Mouse (Mus musculus): ENCODE data around the gene Gm21915. TPM values are rescaled to one million over a fixed set of nuclear protein-coding genes. Genes with fewer than 3 reads are reported as not detected.

Gm21915 gene
- polyA plus RNA-seq, 1 experiment from 2014 or later = not detected

GRCm38 (mm10) chr9:40651239-40651859, 19.1 kb upstream of the Gm21915 start:
- peaks cover 4% of the 10 kb centered on the region; the same call in 1 of the 2 replicates for H3K4me1 ChIP-seq (ENCODE audit: insufficient read depth)
- TF ChIP-seq EP300 (IDR thresholded peaks at IDR 0.05; ENCODE audit: low read depth) (no peak), CTCF (IDR thresholded peaks at IDR 0.05; ENCODE audit: low read depth) (no peak)
- no peaks in the 10 kb centered on the region for H3K9me3 ChIP-seq (ENCODE audit: low read length)
- no peaks in the 10 kb centered on the region for H3K27me3 ChIP-seq (ENCODE audit: insufficient read depth, low read length)
- no peak overlapping the region for H3K27ac ChIP-seq (ENCODE audit: low read depth)
- ATAC-seq (no peak), DNase-seq (no peak)
- no peak overlapping the region for H3K4me2 ChIP-seq (ENCODE audit: low read depth, low read length)
- H3K4me3 ChIP-seq (ENCODE audit: low read depth, low read length) = no peak overlapping the region
- no peak overlapping the region for H3K9ac ChIP-seq (replicated peaks)
- WGBS (ENCODE audit: insufficient replicate concordance) = 42% methylated on average over 4 of the region's 4 CpGs
- no peaks in the 10 kb centered on the region for H3K36me3 ChIP-seq (replicated peaks; ENCODE audit: insufficient read depth, low read length)

- H3K36me3 ChIP-seq (replicated peaks; ENCODE audit: insufficient read depth, low read length) = no peaks in the 10 kb centered on the region
- no peaks in the 10 kb centered on the region for H3K27me3 ChIP-seq (ENCODE audit: insufficient read depth, low read length)
- H3K4me1 ChIP-seq (ENCODE audit: insufficient read depth) = peaks cover 4% of the 10 kb centered on the region; the same call in 1 of the 2 replicates
- peak; percentile 33 for DNase-seq
- H3K4me2 ChIP-seq (ENCODE audit: low read depth, low read length) = no peak overlapping the region
- 20% methylated on average over 9 of the region's 9 CpGs for WGBS (ENCODE audit: insufficient replicate concordance)
- no peak overlapping the region for H3K9ac ChIP-seq (replicated peaks)
- peak; percentile 59; the same call in 1 of the 2 replicates for ATAC-seq
- TF ChIP-seq EP300 (IDR thresholded peaks at IDR 0.05; ENCODE audit: low read depth) (no peak), CTCF (IDR thresholded peaks at IDR 0.05; ENCODE audit: low read depth) (no peak)
- no peak overlapping the region for H3K4me3 ChIP-seq (ENCODE audit: low read depth, low read length)
- no peaks in the 10 kb centered on the region for H3K9me3 ChIP-seq (ENCODE audit: low read length)
- H3K27ac ChIP-seq (ENCODE audit: low read depth) = no peak overlapping the region
Observed at GRCm38 (mm10) chr9:40652757-40653156, 17.7 kb upstream of the Gm21915 start.

GRCm38 (mm10) chr9:40666190-40666803, 4.1 kb upstream of the Gm21915 start:
- DNase-seq (no peak), ATAC-seq (no peak)
- no peaks in the 10 kb centered on the region for H3K9me3 ChIP-seq (ENCODE audit: low read length)
- no peak overlapping the region for H3K27ac ChIP-seq (ENCODE audit: low read depth)
- 69% methylated on average over 9 of the region's 9 CpGs for WGBS (ENCODE audit: insufficient replicate concordance)
- TF ChIP-seq EP300 (IDR thresholded peaks at IDR 0.05; ENCODE audit: low read depth) (no peak), CTCF (IDR thresholded peaks at IDR 0.05; ENCODE audit: low read depth) (no peak)
- no peaks in the 10 kb centered on the region for H3K36me3 ChIP-seq (replicated peaks; ENCODE audit: insufficient read depth, low read length)
- H3K4me1 ChIP-seq (ENCODE audit: insufficient read depth) = no peaks in the 10 kb centered on the region
- no peak overlapping the region for H3K4me3 ChIP-seq (ENCODE audit: low read depth, low read length)
- no peaks in the 10 kb centered on the region for H3K27me3 ChIP-seq (ENCODE audit: insufficient read depth, low read length)
- H3K9ac ChIP-seq (replicated peaks) = no peak overlapping the region
- no peak overlapping the region for H3K4me2 ChIP-seq (ENCODE audit: low read depth, low read length)

DNA sequence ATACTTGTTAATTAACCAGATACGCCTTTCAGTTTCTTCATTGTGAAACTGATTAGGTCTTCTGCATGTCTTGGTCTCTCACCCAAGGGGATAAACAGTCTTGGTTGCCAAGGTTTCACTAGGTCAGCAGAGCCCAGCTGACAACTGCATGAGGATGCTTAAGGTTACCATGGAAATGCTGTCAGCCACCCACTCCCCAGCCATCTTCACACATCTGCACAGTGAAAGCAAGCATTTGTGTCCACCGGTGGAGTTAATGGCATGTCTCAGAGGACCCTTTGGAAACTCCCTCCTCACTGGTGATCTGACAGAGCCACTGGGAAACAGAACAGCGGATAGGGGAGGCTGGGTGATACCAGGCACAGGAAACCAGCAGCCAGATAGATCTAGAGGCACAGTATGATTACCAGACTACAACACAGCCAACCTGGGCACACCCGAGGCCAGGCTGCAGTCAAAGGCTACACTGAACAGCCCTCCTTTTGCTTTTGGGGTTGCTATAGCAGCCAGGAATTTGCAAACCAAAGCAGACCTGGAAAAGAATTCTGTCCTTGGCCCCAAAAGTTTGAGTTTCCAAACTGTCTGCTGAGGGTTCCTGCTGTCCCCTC, 1.0 kb downstream of the Gm21915 start:
- H3K9ac ChIP-seq (replicated peaks) = no peak overlapping the region
- no peaks in the 10 kb centered on the region for H3K27me3 ChIP-seq (ENCODE audit: insufficient read depth, low read length)
- 55% methylated on average over 4 of the region's 4 CpGs for WGBS (ENCODE audit: insufficient replicate concordance)
- ATAC-seq (no peak), DNase-seq (no peak)
- no peaks in the 10 kb centered on the region for H3K4me1 ChIP-seq (ENCODE audit: insufficient read depth)
- TF ChIP-seq CTCF (IDR thresholded peaks at IDR 0.05; ENCODE audit: low read depth) (no peak), EP300 (IDR thresholded peaks at IDR 0.05; ENCODE audit: low read depth) (no peak)
- H3K36me3 ChIP-seq (replicated peaks; ENCODE audit: insufficient read depth, low read length) = no peaks in the 10 kb centered on the region
- H3K9me3 ChIP-seq (ENCODE audit: low read length) = no peaks in the 10 kb centered on the region
- no peak overlapping the region for H3K27ac ChIP-seq (ENCODE audit: low read depth)
- H3K4me2 ChIP-seq (ENCODE audit: low read depth, low read length) = no peak overlapping the region
- no peak overlapping the region for H3K4me3 ChIP-seq (ENCODE audit: low read depth, low read length)

DNA sequence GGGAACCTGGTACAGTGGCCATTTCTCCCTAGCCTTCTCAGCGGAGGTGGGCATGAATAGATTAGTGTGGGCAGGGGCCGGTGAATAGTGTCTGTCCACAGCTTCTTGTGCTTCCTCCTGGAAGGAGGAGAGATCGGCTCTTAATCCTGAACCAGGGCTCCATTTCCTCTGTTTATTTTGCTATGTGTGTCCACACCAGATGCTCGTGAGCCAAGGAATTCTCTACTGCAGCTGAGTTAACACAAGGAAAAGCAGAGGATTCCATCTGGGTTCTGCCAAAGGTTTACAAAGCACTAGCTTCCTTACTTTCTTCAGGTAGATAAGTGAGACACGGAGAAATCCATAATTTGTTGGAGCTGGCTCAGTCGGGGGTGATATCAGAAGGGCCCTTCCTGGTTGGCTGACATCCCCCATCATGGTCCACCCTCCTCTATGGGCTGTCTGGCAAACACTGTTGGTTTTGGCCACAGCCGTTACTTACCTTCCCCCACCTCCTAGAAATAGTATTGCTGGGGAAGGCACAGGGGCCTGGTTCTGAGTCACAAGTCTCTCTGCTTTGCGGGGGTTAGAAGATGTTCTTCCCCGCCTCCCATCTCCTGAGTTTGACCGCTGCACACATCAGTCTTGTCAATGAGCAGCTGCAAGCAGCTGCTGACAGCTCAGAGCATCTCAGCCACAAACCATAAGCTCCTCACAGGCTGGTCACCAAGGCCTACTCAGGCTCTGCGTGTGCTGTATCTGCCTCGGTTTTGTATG, 5.0 kb downstream of the Gm21915 start:
- Histone ChIP-seq H3K4me3 (ENCODE audit: low read depth, low read length) (no peak overlapping the region), H3K4me2 (ENCODE audit: low read depth, low read length) (no peak overlapping the region), H3K4me1 (ENCODE audit: insufficient read depth) (no peaks in the 10 kb centered on the region), H3K27me3 (ENCODE audit: insufficient read depth, low read length) (no peaks in the 10 kb centered on the region), H3K36me3 (replicated peaks; ENCODE audit: insufficient read depth, low read length) (no peaks in the 10 kb centered on the region), H3K9me3 (ENCODE audit: low read length) (no peaks in the 10 kb centered on the region), H3K27ac (ENCODE audit: low read depth) (no peak overlapping the region), H3K9ac (replicated peaks) (no peak overlapping the region)
- ATAC-seq = no peak
- DNase-seq = no peak
- TF ChIP-seq CTCF (IDR thresholded peaks at IDR 0.05; ENCODE audit: low read depth) = no peak
- no peak for TF ChIP-seq EP300 (IDR thresholded peaks at IDR 0.05; ENCODE audit: low read depth)
- WGBS (ENCODE audit: insufficient replicate concordance) = 66% methylated on average over 12 of the region's 12 CpGs

DNA sequence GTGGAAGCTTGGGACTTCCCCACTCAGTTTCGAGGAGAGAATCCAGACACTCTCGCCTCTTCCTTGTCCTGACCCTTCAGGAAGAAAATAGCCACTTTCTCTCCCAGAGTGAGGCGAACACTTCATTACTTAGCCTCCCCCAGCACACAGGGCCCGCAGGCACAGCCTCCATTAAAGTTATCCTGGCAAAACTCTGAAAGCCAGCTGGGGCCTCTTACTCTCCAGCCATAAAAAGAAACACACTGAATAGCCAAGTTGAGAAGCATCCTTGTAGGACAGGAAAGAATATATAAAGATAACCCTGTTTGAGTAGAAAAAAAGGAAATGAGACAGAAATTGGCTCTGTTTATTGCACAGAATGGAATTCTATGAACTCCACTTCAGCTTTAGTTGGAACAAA, 8.2 kb downstream of the Gm21915 start:
- DNase-seq (no peak), ATAC-seq (no peak)
- Histone ChIP-seq H3K9me3 (ENCODE audit: low read length) (no peaks in the 10 kb centered on the region), H3K4me1 (ENCODE audit: insufficient read depth) (no peaks in the 10 kb centered on the region), H3K4me3 (ENCODE audit: low read depth, low read length) (no peak overlapping the region), H3K4me2 (ENCODE audit: low read depth, low read length) (no peak overlapping the region), H3K9ac (replicated peaks) (no peak overlapping the region), H3K27ac (ENCODE audit: low read depth) (no peak overlapping the region), H3K27me3 (ENCODE audit: insufficient read depth, low read length) (no peaks in the 10 kb centered on the region), H3K36me3 (replicated peaks; ENCODE audit: insufficient read depth, low read length) (no peaks in the 10 kb centered on the region)
- WGBS (ENCODE audit: insufficient replicate concordance) = 70% methylated on average over 4 of the region's 4 CpGs
- TF ChIP-seq CTCF (IDR thresholded peaks at IDR 0.05; ENCODE audit: low read depth) = no peak
- no peak for TF ChIP-seq EP300 (IDR thresholded peaks at IDR 0.05; ENCODE audit: low read depth)
